Mouse (Mus musculus): ENCODE measurements around the gene Ptpru. TPM values are rescaled to one million over a fixed set of nuclear protein-coding genes. Genes with fewer than 3 reads are reported as not detected.

Gene Ptpru
- polyA plus RNA-seq, 1 experiment from 2014 or later: 27.9 TPM

DNA sequence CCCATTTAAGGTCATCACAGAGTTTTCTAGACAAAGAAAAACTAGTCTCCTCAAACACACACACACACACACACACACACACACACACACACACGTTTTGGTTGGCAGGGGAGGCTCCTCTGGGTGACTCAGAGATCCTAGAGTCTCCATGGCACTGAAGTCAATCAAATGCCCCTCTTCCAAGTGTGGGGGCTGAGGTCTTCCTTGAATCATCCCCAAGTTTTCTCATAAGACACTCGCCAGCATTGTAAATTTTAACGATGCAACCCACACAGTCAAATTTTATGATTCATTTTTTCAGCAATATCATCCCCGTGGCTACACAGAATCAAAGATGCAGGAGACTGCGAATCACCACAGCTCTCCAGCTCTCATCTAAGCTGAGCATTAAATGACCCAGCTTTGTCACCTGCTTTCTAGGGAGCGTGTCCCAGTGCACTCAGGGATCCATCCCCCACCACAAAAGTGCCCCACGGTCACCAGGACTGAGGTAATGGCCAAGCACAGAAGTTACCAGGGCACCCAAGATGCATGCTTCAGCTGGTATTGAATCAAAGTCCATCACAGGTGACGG is 75.8 kb downstream of the Ptpru start:
- Histone ChIP-seq H3K36me3 (replicated peaks) (no peaks in the 10 kb centered on the region), H3K9me3 (no peaks in the 10 kb centered on the region), H3K27me3 (replicated peaks) (no peaks in the 10 kb centered on the region), H3K4me3 (no peak overlapping the region), H3K27ac (no peak overlapping the region), H3K4me2 (no peak overlapping the region), H3K9ac (no peak overlapping the region), H3K4me1 (no peaks in the 10 kb centered on the region)
- no peak for ATAC-seq (replicated peaks)
- 75% methylated on average over 8 of the region's 8 CpGs for WGBS

DNA sequence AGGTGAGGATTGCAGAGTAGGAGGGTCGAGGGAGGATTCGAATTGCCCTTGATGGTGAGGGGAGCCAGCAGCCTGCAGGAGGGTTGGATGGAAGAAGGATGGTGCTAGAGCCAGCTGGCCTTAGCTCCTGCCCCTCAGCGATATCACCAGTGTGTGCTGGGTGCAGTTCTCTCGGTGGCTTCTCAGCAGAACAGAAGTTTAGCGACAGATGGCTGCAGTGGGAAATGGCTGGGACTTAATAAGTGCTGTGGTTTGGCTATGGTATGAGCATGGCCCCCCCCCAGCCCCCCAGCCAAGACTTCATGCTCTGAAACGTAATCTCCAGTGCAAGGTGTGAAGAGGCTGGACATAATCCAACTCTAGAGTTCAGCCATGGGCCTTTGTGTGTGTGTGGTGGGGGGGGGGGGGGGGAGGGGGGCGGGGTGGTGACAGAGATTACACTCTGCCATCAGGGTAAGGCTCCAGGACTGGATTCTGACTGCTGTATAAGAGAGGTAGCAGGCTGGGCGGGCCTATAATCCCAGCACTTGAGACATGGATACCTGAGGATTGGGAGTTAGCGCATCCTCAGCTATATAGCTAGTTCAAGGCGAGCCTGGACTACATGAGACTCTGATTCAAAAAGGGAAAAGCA is 85.8 kb downstream of the Ptpru start:
- peaks cover 4% of the 10 kb centered on the region; the same call in 1 of the 2 replicates for H3K4me1 ChIP-seq
- 62% methylated on average over 10 of the region's 10 CpGs for WGBS
- H3K9me3 ChIP-seq: no peaks in the 10 kb centered on the region
- no peaks in the 10 kb centered on the region for H3K27me3 ChIP-seq (replicated peaks)
- no peak overlapping the region for H3K9ac ChIP-seq
- no peak overlapping the region for H3K27ac ChIP-seq
- H3K4me2 ChIP-seq: no peak overlapping the region
- 0 out of 2 replicates have a peak, but pooled peaks have one; percentile 4 for ATAC-seq (replicated peaks)
- no peaks in the 10 kb centered on the region for H3K36me3 ChIP-seq (replicated peaks)
- no peak overlapping the region for H3K4me3 ChIP-seq

DNA sequence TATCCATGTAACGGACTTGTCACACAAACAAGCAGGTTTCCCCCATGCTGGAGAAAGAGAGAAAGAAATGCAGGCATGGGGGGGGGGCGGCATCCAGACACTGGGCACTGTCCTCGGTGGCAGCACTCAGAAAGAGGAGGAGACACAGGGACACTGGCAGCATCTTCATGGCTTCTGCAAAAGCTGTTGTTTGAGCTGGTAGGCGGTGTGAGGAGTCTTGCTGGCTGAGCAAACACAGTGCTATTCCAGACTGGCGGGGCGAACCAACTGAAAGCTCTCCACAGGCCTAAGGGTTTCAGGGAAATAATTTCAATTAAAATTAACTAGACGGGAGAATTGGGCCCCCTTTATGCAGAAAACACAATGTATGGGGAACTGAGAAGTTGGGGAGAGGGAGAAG is 86.5 kb downstream of the Ptpru start:
- Histone ChIP-seq H3K27me3 (replicated peaks) (no peaks in the 10 kb centered on the region), H3K9ac (no peak overlapping the region), H3K9me3 (no peaks in the 10 kb centered on the region), H3K4me1 (peaks cover 4% of the 10 kb centered on the region; the same call in 1 of the 2 replicates), H3K27ac (no peak overlapping the region), H3K4me3 (no peak overlapping the region), H3K4me2 (no peak overlapping the region), H3K36me3 (replicated peaks) (no peaks in the 10 kb centered on the region)
- ATAC-seq (replicated peaks): no peak
- WGBS: 43% methylated on average over 7 of the region's 7 CpGs

DNA sequence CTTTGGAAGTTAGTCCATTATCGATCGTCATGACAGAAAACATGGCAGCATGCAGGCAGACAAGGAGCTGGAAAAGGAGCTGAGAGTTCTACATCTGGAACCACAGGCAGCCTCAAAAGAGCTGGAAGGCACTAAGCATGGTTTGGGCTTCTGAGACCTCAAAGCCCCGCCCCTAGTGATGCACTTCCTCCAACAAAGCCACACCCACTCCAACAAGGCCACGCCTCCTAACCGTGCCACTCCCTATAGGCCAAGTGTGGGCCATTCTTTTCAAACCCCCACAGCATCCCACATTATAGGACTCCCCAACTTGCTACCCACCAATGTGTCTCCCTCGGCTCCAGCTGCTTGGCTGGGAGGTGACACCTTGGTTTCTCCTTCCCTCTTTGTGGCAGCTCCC is 88.3 kb downstream of the Ptpru start:
- H3K4me3 ChIP-seq: no peak overlapping the region
- H3K9ac ChIP-seq: no peak overlapping the region
- no peak overlapping the region for H3K4me2 ChIP-seq
- ATAC-seq (replicated peaks): no peak
- no peaks in the 10 kb centered on the region for H3K27me3 ChIP-seq (replicated peaks)
- no peaks in the 10 kb centered on the region for H3K36me3 ChIP-seq (replicated peaks)
- no peaks in the 10 kb centered on the region for H3K9me3 ChIP-seq
- no peak overlapping the region for H3K27ac ChIP-seq
- peaks cover 4% of the 10 kb centered on the region; the same call in 1 of the 2 replicates for H3K4me1 ChIP-seq
- WGBS: 86% methylated on average over 6 of the region's 6 CpGs

DNA sequence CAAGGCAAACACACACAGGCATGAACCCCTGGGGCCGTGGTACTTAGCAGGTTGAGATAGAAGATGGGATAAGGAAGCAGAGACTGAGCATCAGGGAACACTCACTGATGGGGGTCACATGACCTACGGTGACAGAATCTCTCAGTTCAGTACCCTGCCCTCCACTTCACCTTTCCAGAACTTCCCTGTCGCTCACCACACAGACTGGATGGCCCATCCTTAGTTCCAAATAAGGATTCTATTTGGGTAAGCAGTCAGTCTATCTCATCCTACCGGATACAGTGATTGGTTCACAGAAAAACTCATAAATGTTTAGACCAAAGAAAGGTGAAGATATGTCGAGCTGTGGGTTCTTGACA is 93.4 kb downstream of the Ptpru start:
- Histone ChIP-seq H3K27me3 (replicated peaks) (no peaks in the 10 kb centered on the region), H3K9ac (no peak overlapping the region), H3K4me2 (no peak overlapping the region), H3K4me1 (no peaks in the 10 kb centered on the region), H3K9me3 (no peaks in the 10 kb centered on the region), H3K27ac (no peak overlapping the region), H3K36me3 (replicated peaks) (no peaks in the 10 kb centered on the region), H3K4me3 (no peak overlapping the region)
- 89% methylated on average over 5 of the region's 5 CpGs for WGBS
- no peak for ATAC-seq (replicated peaks)

DNA sequence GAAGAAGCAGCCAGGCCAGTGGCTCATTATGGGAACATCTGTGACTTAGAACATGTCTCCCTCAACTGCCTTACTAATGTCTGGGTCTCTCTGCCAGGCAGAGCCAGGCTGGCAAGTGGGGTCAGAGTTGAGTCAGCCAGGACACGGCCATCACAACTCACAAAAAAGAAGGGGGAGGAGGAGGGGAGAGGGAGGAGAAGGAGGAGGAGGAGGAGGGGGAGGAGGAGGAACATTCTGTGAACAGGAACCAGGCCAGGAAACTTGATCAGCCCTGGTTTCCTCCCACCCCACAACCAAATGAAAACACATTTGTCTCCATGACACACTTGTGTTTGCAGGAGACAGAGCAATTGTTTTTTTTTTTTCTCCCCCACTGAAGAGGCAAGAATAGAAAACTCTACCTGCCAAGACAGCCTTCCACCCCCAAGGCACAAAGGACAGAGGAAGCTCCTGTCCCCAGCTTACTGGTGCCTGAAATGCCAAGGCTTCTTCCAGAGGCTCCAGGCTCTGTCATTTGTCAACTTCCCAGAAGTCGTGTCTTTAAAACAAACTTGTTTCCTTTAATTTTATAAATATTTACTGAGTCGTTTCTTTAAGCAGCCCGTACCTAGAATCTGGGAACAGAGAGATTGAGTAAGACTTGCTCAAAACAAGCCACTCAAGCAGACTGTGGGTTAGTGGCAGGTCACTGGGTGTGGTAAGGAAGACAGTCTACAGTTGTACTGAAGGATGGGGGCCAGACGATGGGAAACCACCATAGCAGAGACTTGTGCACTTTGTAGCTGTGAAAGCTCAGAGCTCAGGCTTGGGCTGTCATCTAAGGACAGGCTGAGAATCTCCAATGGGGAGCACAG is 94.0 kb downstream of the Ptpru start:
- H3K9me3 ChIP-seq: no peaks in the 10 kb centered on the region
- H3K4me3 ChIP-seq: no peak overlapping the region
- no peaks in the 10 kb centered on the region for H3K27me3 ChIP-seq (replicated peaks)
- no peaks in the 10 kb centered on the region for H3K36me3 ChIP-seq (replicated peaks)
- no peak overlapping the region for H3K9ac ChIP-seq
- ATAC-seq (replicated peaks): no peak
- WGBS: 65% methylated on average over 5 of the region's 5 CpGs
- 0 out of 2 replicates have a peak, but pooled peaks cover 3% of the 10 kb centered on the region for H3K4me1 ChIP-seq
- no peak overlapping the region for H3K4me2 ChIP-seq
- no peak overlapping the region for H3K27ac ChIP-seq

DNA sequence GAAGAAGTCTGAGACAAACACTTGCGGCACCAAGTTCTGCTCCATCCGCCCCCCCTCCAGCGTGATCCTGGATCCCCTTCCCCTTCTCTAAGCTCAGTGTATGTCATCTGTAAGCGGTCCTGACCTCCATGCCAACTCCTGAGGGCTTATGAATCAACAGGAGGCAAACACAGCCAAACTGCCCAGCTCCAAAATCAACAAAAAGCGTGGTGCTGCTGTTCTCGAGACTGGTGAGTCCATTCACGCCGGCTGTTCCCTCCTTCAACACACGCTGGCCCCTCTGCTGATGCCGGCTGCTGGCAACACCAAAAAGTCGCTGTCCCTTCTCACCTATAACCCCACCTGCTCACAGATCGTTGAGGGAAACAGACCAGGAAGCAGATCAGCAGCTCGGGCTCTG is 95.1 kb downstream of the Ptpru start:
- H3K27me3 ChIP-seq (replicated peaks): no peaks in the 10 kb centered on the region
- ATAC-seq (replicated peaks): no peak
- H3K4me2 ChIP-seq: no peak overlapping the region
- 0 out of 2 replicates have a peak, but pooled peaks cover 3% of the 10 kb centered on the region for H3K4me1 ChIP-seq
- H3K36me3 ChIP-seq (replicated peaks): no peaks in the 10 kb centered on the region
- no peak overlapping the region for H3K9ac ChIP-seq
- no peak overlapping the region for H3K27ac ChIP-seq
- WGBS: 79% methylated on average over 13 of the region's 13 CpGs
- no peak overlapping the region for H3K4me3 ChIP-seq
- no peaks in the 10 kb centered on the region for H3K9me3 ChIP-seq

DNA sequence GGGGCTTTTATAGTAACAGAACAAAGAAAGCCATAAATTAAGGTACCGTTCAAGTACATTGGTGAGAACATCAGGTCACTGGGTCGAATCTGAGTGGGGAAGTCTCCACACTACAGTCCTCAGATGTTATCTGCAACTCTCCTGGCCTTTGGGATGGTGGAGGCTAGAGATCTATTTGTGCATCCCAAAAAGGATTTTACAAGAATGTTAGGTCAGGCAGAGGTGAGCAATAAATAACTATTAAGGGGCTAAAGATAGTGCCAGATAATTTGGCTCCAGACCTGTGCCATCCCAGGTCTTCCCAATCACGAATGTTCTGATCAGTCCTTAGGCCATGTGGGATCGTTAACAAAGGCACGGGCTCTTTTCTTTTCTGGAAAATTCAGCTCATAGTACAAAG is 97.5 kb downstream of the Ptpru start:
- 0 out of 2 replicates have a peak, but pooled peaks cover 3% of the 10 kb centered on the region for H3K4me1 ChIP-seq
- no peaks in the 10 kb centered on the region for H3K27me3 ChIP-seq (replicated peaks)
- no peak overlapping the region for H3K9ac ChIP-seq
- ATAC-seq (replicated peaks): no peak
- no peak overlapping the region for H3K4me3 ChIP-seq
- H3K4me2 ChIP-seq: no peak overlapping the region
- no peak overlapping the region for H3K27ac ChIP-seq
- WGBS: 79% methylated on average over 5 of the region's 5 CpGs
- no peaks in the 10 kb centered on the region for H3K36me3 ChIP-seq (replicated peaks)
- no peaks in the 10 kb centered on the region for H3K9me3 ChIP-seq

DNA sequence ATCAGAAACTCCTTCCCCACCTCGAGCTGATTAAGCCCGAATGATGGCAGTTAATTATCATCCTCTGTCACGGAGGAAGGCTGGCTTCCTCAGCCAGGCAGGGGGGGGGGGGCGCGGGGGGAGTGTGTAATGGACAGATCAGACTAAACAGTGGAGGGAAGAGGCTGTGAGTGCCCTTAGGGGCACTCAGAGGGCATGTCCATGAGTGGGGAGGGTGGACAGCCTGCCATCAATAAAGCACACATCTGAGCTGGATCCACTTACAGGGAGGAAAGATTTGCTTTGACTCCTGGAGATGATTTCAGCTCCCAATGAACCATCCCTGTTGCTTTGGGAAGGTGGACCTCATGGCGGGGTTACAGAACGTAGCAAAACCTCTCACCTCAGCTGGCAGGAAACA is 109.5 kb downstream of the Ptpru start:
- Histone ChIP-seq H3K27me3 (replicated peaks) (no peaks in the 10 kb centered on the region), H3K9ac (no peak overlapping the region), H3K4me1 (no peaks in the 10 kb centered on the region; the same call in 1 of the 2 replicates), H3K36me3 (replicated peaks) (no peaks in the 10 kb centered on the region), H3K27ac (no peak overlapping the region), H3K4me2 (no peak overlapping the region), H3K4me3 (no peak overlapping the region), H3K9me3 (no peaks in the 10 kb centered on the region)
- WGBS: 58% methylated on average over 7 of the region's 7 CpGs
- ATAC-seq (replicated peaks): no peak

DNA sequence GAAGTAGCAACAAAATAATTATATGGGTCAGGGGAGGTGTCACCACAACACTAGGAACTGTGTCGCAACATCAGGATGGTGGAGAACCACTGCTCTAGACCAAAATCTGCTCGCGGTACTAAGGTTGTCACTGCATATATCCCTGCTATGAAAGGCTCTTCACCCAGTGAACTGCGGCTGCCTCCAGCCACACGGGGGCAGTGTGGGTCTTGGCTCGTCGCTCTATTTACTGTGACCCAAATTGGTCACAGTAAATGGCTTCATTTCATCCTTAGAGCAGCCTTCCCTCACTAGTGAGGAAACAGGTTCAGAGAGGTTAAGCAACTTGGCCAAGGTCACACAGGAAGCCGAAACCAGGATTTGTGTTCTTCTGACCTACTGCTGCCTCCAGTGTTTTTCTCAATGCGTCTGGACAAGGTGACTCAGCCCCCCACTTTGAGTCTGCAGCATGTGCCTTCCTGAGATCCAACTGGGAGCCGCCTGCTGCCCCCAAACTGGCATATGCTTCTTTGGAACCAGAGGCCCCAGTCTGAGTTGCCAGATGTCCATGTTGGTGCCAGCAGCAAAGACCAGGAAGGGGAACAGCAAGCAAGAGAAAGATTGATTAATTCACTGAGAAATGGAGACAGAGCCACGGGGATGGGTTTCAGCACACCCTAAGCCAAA is 114.5 kb downstream of the Ptpru start:
- no peaks in the 10 kb centered on the region for H3K27me3 ChIP-seq (replicated peaks)
- no peak overlapping the region for H3K9ac ChIP-seq
- no peaks in the 10 kb centered on the region for H3K9me3 ChIP-seq
- H3K27ac ChIP-seq: no peak overlapping the region
- no peaks in the 10 kb centered on the region for H3K36me3 ChIP-seq (replicated peaks)
- WGBS: 58% methylated on average over 11 of the region's 11 CpGs
- H3K4me3 ChIP-seq: no peak overlapping the region
- no peak overlapping the region for H3K4me2 ChIP-seq
- H3K4me1 ChIP-seq: no peaks in the 10 kb centered on the region
- no peak for ATAC-seq (replicated peaks)

DNA sequence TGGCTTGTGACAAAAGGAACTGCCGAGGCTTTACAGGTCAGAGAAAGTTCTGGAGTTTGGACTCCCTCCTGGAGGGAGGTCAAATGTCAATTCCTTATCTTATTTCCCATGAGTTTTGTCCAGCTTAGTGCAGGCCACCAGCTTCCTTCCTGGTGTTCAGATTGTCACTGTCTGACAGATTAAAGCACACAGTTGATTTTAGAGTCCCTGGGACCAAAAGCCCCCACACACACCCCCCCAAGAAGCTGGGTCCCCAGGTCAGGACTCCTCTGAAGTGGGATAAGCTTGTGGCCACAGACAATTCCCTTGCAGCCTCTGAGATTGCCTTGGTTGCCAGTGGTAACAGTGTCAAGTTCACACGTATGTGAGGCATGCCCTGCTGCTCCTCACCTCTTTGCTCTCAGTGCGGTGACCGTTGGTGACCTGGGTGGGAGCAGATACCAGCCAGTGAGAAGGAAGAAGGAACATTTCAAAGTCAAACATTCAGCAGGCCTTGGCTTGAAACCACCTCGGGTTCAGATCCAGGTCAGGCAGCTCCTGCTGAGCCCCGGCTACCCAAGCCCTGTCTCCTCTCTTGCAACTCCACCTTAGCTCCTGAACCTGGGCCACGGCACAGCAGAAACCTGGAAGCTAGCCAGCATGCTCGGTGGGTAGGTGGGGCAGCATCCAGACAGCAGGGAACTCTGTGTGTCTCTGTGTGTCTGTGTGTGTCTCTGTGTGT is 115.8 kb downstream of the Ptpru start:
- 41% methylated on average over 8 of the region's 8 CpGs for WGBS

DNA sequence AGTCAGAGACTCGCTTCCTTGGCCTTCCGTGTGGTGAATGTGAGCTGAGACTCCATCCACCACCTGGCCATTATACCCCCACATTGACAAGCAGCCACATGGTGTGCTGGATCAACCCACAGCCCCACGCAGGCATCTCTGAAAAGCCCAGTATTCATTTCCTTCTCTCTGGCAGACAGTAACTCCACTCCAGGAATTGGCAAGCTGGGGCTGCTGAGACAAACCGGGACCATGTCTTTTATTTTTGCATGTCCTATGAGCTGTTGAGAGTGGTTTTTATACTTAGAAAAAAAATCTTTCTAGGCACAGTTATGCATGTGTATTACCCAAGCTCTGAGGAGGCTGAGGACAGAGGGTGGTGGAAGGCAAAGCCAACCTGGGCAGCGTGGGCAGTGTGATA is 118.9 kb downstream of the Ptpru start:
- no peaks in the 10 kb centered on the region for H3K4me1 ChIP-seq
- no peak overlapping the region for H3K4me2 ChIP-seq
- no peak overlapping the region for H3K4me3 ChIP-seq
- no peak for ATAC-seq (replicated peaks)
- no peaks in the 10 kb centered on the region for H3K27me3 ChIP-seq (replicated peaks)
- 74% methylated on average over 5 of the region's 5 CpGs for WGBS
- H3K9ac ChIP-seq: no peak overlapping the region
- no peaks in the 10 kb centered on the region for H3K36me3 ChIP-seq (replicated peaks)
- H3K27ac ChIP-seq: no peak overlapping the region
- no peaks in the 10 kb centered on the region for H3K9me3 ChIP-seq

More for the DNA sequence above, 115.8 kb downstream of the Ptpru start:
- Histone ChIP-seq H3K4me1 (no peaks in the 10 kb centered on the region), H3K36me3 (replicated peaks) (no peaks in the 10 kb centered on the region), H3K4me3 (no peak overlapping the region), H3K27ac (no peak overlapping the region), H3K4me2 (no peak overlapping the region), H3K27me3 (replicated peaks) (no peaks in the 10 kb centered on the region), H3K9me3 (no peaks in the 10 kb centered on the region), H3K9ac (no peak overlapping the region)
- no peak for ATAC-seq (replicated peaks)

All from midbrain, embryonic 15.5 days (tissue).